Mouse (Mus musculus) embryonic facial prominence, embryonic 12.5 days (tissue): ENCODE measurements around the gene Morc2a. TPM values are rescaled to one million over a fixed set of nuclear protein-coding genes. Genes with fewer than 3 reads are reported as not detected.
A peak's percentile ranks its signal among the peaks of the same experiment; 100 is the strongest.

Experiments
- ATAC-seq: fragments of 200-750 bp; cut with Nextera tagmentation; 2 replicates; pipeline ENCODE4 v1.8.0; 2017; ENCODE audit not compliant: insufficient number of reproducible peaks, insufficient read depth, low FRiP score, low TSS enrichment
- H3K27ac ChIP-seq: fragments of 300-500 bp; sonication (generic); 2 replicates; pipeline ENCODE4 v1.5.1; 2016; ENCODE audit warnings: mild to moderate bottlenecking
- H3K27me3 ChIP-seq: fragments of 300-500 bp; sonication (generic); 2 replicates; pipeline ENCODE4 v1.6.1; 2016; ENCODE audit warnings: mild to moderate bottlenecking, moderate library complexity
- H3K36me3 ChIP-seq: fragments of 300-500 bp; sonication (generic); 2 replicates; pipeline ENCODE4 v1.6.1; 2016; ENCODE audit warnings: mild to moderate bottlenecking
- H3K4me1 ChIP-seq: fragments of 300-500 bp; sonication (generic); 2 replicates; pipeline ENCODE4 v1.6.1; 2016
- H3K4me2 ChIP-seq: fragments of 300-500 bp; sonication (generic); replicated peaks from 2 replicates; pipeline ENCODE4 v1.6.1; 2016; ENCODE audit warnings: mild to moderate bottlenecking, moderate library complexity
- H3K4me3 ChIP-seq: fragments of 300-500 bp; sonication (generic); 2 replicates; pipeline ENCODE4 v1.5.1; 2016; ENCODE audit warnings: mild to moderate bottlenecking
- H3K9ac ChIP-seq: fragments of 300-500 bp; sonication (generic); 2 replicates; pipeline ENCODE4 v1.6.1; 2016; ENCODE audit warnings: mild to moderate bottlenecking, moderate library complexity
- H3K9me3 ChIP-seq: fragments of 300-500 bp; sonication (generic); 2 replicates; pipeline ENCODE4 v1.6.1; 2016; ENCODE audit warnings: mild to moderate bottlenecking, moderate library complexity
- WGBS: fragments of 180-500 bp; shearing (Covaris S2); methylation state at CpG from one replicate; pipeline ENCODE4 v1.1.7; 2016; 5-methylcytosine and 5-hydroxymethylcytosine counted together
- polyA plus RNA-seq: library from polyadenylated mRNA; unstranded; fragments of >200 nt; fragmentation: Nextera tagmentation; extraction: Ambion mirVana; gene quantifications from 2 replicates; pipeline ENCODE4 v1.2.1, GENCODE M21; 2016

Gene Morc2a
- polyA plus RNA-seq, 1 experiment from 2014 or later: 49.1 TPM

DNA sequence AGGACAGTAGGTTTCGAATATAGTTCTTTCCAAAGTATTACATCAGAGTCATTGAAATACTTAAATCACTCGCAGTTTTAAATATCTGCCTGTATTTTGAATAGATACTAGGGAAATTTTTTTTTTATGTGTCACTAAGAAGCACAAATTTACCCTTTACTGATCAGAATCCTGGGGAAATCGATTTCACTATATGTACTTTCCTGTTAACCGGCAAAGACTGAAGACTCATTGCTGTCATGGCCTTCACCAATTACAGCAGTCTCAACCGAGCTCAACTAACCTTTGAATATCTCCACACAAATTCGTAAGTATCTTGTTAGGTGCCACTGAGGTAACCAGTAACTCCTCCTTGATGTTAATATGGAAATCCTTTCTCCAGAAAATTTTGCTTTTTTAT, 1.1 kb downstream of the Morc2a start:
- no peak overlapping the region for H3K9ac ChIP-seq
- no peaks in the 10 kb centered on the region for H3K27me3 ChIP-seq
- peaks cover 12% of the 10 kb centered on the region; the same call in 1 of the 2 replicates for H3K4me1 ChIP-seq
- peaks cover 38% of the 10 kb centered on the region for H3K36me3 ChIP-seq
- H3K4me2 ChIP-seq: peak overlapping the region; percentile 65
- no peak for ATAC-seq
- peaks cover 9% of the 10 kb centered on the region; the same call in 1 of the 2 replicates for H3K9me3 ChIP-seq
- peak overlapping the region; percentile 80 for H3K4me3 ChIP-seq
- no peak overlapping the region for H3K27ac ChIP-seq
- 97% methylated on average over 6 of the region's 6 CpGs for WGBS

DNA sequence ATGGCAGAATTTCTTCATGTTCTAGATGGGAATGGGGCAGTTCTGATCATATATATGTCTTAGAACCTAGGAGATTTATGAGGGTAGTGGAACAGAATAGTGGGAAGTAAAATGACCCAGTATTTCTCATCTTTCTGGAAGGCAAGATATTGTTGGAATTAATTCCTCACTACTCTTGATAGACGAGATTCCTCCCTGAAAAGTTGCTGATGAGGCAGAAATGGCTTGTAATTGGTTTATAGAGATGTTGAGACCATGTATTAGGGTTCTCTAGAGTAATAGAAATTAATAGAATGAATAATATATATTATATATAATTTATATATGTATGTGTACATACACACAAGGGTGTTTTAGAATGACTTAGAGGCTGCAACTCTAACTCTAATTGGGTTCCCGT, 13.0 kb downstream of the Morc2a start:
- H3K27me3 ChIP-seq: no peaks in the 10 kb centered on the region
- no peaks in the 10 kb centered on the region for H3K9me3 ChIP-seq
- H3K4me2 ChIP-seq: no peak overlapping the region
- no peak overlapping the region for H3K27ac ChIP-seq
- ATAC-seq: no peak
- H3K36me3 ChIP-seq: peaks cover 43% of the 10 kb centered on the region
- 94% methylated on average over 2 of the region's 2 CpGs for WGBS
- no peak overlapping the region for H3K9ac ChIP-seq
- no peak overlapping the region for H3K4me3 ChIP-seq
- no peaks in the 10 kb centered on the region for H3K4me1 ChIP-seq

DNA sequence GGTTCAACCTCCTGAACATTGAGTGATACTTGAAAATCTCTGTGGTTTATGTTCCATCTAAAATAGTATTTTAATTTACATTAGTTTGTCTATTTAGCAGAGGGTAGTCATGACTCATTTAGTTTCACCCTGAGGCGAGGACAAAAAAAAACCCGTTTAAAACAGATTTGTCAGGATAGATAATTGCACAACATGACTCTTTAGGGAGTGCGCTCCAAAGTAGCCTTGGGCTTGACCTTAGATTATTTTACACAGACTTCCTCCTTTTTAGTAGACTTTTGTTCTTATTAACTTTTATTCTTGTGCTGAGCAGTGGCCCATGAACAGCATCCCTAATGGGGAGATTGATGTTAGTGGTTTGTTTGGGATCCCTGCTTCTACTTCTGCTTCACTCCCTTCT, 18.5 kb downstream of the Morc2a start:
- Histone ChIP-seq H3K27me3 (no peaks in the 10 kb centered on the region), H3K4me1 (no peaks in the 10 kb centered on the region), H3K4me2 (no peak overlapping the region), H3K4me3 (no peak overlapping the region), H3K9me3 (no peaks in the 10 kb centered on the region), H3K9ac (no peak overlapping the region), H3K36me3 (peaks cover 70% of the 10 kb centered on the region), H3K27ac (no peak overlapping the region)
- ATAC-seq: no peak
- 84% methylated on average over 3 of the region's 3 CpGs for WGBS

DNA sequence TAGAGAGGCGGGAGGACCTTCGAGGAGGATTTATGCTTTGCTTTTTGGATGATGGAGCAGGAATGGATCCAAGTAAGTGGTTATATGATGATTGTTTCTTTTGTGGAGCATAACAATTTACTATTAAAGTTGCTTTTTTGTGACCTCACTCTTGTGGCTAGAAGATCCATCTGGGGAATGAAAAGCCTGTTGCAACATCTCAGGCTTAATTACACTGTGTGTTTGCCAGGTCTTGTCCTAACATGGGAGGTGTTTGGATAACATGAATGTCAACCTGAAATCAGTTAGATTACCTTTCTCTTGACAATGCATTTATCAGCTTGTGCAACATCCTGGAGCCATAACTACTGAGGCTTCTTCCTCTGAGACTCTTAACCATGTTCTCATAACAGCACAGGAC, 19.8 kb downstream of the Morc2a start:
- no peak overlapping the region for H3K4me3 ChIP-seq
- peaks cover 73% of the 10 kb centered on the region for H3K36me3 ChIP-seq
- H3K27me3 ChIP-seq: no peaks in the 10 kb centered on the region
- H3K9me3 ChIP-seq: no peaks in the 10 kb centered on the region
- 94% methylated on average over 2 of the region's 2 CpGs for WGBS
- no peak overlapping the region for H3K27ac ChIP-seq
- H3K4me2 ChIP-seq: no peak overlapping the region
- ATAC-seq: no peak
- H3K9ac ChIP-seq: no peak overlapping the region
- no peaks in the 10 kb centered on the region for H3K4me1 ChIP-seq

DNA sequence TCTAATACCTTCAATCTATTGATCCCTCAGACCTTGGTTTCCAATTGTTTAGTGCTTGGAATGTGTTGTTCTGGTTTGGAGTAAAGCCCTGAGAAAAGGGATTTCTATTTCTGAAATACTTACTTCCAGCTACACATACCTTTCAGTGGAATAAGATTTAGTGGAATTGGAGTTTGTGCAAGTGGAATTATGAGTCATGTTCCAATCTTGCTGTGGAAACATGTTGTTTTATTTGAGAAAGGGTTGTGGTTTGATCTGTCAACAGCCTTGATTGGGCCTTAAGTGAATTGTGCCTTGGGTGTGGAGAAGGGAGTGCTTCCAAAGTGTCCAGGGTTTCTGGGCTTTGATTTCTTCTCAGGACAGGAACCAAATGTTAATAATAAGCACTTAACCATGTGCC, 20.9 kb downstream of the Morc2a start:
- Histone ChIP-seq H3K4me2 (no peak overlapping the region), H3K9ac (no peak overlapping the region), H3K36me3 (peaks cover 74% of the 10 kb centered on the region), H3K27ac (no peak overlapping the region), H3K4me1 (no peaks in the 10 kb centered on the region), H3K27me3 (no peaks in the 10 kb centered on the region), H3K4me3 (no peak overlapping the region), H3K9me3 (no peaks in the 10 kb centered on the region)
- no peak for ATAC-seq

DNA sequence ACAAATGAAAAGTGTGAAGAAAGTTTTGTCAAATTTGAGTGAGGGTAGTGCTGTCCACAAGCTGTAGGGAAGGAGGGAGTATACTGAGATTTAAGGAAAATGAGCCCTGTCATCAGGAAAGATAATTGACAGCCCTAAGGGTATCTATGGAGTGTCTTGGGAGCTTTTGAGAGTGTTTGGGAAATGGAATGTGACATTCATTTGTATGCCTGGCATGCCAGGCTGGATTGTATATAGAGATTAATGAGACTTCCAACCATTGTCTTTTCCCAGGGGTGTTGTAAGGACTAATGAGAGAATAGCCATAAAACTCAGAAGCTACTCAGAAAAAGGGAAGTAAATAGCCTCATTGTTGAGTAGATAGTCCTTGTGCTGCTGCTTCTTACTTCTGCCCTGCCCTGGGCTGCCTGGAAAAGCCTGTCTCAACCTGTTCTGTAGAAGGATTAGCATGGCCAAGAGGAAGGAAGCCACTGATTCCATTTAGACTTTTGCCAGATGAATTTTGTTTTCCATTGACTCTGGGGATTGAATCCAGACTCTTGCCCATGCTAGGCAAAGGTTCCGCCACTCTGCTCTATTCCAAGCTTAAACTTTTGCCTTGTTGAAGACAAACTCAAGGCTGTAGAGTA, 22.1 kb downstream of the Morc2a start:
- no peaks in the 10 kb centered on the region for H3K27me3 ChIP-seq

DNA sequence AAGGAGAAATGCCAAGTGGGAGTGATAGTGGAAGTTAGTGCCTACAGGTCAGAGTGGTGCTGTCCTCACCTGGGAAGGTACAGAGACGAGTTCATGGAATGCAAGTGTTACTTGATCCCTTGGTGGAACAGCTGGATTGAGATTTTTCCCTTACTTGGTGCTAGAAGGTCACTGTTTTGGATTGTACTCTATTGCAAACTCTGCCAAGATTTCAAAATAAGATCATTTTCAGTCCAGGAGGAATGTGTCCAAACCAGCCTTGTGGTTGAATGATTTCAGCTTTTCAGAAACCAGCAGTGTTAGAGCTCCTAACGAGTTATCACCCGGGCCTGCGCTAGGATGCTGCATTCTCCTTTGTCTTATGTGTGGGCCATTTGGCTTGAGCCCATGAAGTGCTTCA, 25.6 kb downstream of the Morc2a start:
- Histone ChIP-seq H3K27ac (no peak overlapping the region), H3K4me1 (no peaks in the 10 kb centered on the region), H3K4me2 (no peak overlapping the region), H3K36me3 (peaks cover 90% of the 10 kb centered on the region), H3K4me3 (no peak overlapping the region), H3K27me3 (no peaks in the 10 kb centered on the region), H3K9me3 (no peaks in the 10 kb centered on the region), H3K9ac (no peak overlapping the region)
- ATAC-seq: no peak
- WGBS: 85% methylated on average over 4 of the region's 4 CpGs

More for the DNA sequence above, 22.1 kb downstream of the Morc2a start:
- Histone ChIP-seq H3K36me3 (peaks cover 77% of the 10 kb centered on the region), H3K9ac (no peak overlapping the region), H3K4me1 (no peaks in the 10 kb centered on the region), H3K4me2 (no peak overlapping the region), H3K9me3 (no peaks in the 10 kb centered on the region), H3K27ac (no peak overlapping the region), H3K4me3 (no peak overlapping the region)
- no peak for ATAC-seq
- 94% methylated on average over 1 of the region's 1 CpGs for WGBS

DNA sequence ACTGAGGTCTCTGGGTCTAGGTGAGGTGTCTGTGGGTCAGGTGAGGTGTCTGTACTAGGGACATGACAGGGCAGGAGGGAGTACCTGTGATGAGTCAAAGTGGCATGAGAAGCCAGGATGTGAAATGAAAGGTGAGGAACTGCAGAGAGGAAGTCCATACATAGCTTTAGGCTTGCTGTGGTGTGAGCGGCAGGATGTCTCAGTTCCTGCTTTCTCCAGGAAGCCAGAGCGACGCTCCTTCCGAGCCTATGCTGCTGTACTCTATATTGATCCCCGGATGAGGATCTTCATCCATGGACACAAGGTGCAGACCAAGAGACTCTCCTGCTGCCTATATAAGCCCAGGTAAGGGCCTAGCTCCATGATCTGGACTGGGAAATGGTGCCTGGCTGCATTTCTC, 27.4 kb downstream of the Morc2a start:
- Histone ChIP-seq H3K27me3 (no peaks in the 10 kb centered on the region), H3K4me1 (no peaks in the 10 kb centered on the region), H3K4me2 (no peak overlapping the region), H3K9ac (no peak overlapping the region), H3K4me3 (no peak overlapping the region), H3K9me3 (no peaks in the 10 kb centered on the region), H3K36me3 (peaks cover 92% of the 10 kb centered on the region), H3K27ac (no peak overlapping the region)
- ATAC-seq: no peak
- WGBS: 95% methylated on average over 5 of the region's 5 CpGs

DNA sequence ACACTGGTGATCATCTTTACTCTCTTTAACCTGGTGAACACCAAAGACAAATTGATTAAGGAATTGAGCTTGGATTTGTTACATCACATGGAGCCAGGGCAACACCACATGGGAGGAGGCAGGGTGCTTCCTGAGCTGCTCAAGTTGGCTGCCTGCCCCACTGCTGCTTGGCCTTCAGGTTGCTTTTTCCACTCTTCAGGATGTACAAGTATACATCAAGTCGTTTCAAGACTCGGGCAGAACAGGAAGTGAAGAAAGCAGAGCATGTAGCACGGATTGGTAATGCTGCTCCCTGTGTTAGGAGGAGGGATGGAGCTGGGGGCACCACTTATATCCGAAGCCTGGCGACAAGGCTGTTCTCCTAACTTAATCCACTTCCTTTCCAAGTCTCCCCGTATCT, 28.2 kb downstream of the Morc2a start:
- Histone ChIP-seq H3K27ac (no peak overlapping the region), H3K27me3 (no peaks in the 10 kb centered on the region), H3K4me3 (no peak overlapping the region), H3K9me3 (no peaks in the 10 kb centered on the region), H3K4me1 (no peaks in the 10 kb centered on the region), H3K4me2 (no peak overlapping the region), H3K9ac (no peak overlapping the region), H3K36me3 (peaks cover 91% of the 10 kb centered on the region)
- ATAC-seq: no peak
- 73% methylated on average over 6 of the region's 6 CpGs for WGBS

DNA sequence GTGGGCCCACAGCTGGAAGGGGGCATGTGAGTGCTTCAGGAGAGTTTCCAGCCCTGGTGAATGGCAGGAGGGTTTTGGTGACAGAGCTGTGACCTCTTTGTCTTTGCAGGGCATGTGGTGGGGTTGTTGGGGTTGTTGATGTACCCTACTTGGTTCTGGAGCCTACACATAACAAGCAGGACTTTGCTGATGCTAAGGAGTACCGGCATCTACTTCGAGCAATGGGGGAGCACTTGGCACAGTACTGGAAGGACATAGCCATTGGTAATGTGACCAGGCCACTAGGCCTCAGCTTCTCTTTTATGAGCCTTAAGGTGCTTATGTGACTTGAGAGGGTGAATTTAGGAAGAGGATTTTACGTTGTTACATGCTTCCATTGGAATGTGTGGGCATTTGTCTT, 30.8 kb downstream of the Morc2a start:
- no peaks in the 10 kb centered on the region for H3K4me1 ChIP-seq
- H3K27ac ChIP-seq: no peak overlapping the region
- no peak overlapping the region for H3K9ac ChIP-seq
- H3K4me2 ChIP-seq: no peak overlapping the region
- no peaks in the 10 kb centered on the region for H3K27me3 ChIP-seq
- H3K4me3 ChIP-seq: no peak overlapping the region
- peaks cover 80% of the 10 kb centered on the region for H3K36me3 ChIP-seq
- no peaks in the 10 kb centered on the region for H3K9me3 ChIP-seq
- WGBS: 98% methylated on average over 3 of the region's 3 CpGs
- no peak for ATAC-seq

DNA sequence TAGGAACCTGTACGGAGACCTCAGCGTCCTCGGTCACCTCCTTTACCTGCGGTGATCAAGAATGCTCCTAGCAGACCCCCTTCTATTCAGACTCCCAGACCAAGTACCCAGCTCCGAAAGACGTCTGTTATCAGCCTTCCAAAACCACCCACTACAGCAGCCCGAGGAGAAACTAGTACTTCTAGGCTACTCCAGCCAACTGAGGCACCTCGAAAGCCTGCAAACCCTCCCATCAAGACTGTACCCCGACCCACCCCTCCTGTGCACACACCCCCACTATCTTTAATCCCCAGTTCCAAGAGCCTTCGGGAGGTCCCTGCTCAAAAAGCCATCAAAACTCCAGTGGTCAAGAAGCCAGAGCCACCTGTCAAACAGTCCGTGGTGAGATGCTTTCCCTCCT, 34.7 kb downstream of the Morc2a start:
- 95% methylated on average over 11 of the region's 11 CpGs for WGBS
- no peak overlapping the region for H3K4me2 ChIP-seq
- H3K9ac ChIP-seq: no peak overlapping the region
- no peak for ATAC-seq
- H3K27ac ChIP-seq: no peak overlapping the region
- no peaks in the 10 kb centered on the region for H3K9me3 ChIP-seq
- H3K4me3 ChIP-seq: no peak overlapping the region
- H3K27me3 ChIP-seq: no peaks in the 10 kb centered on the region
- no peaks in the 10 kb centered on the region for H3K4me1 ChIP-seq
- peaks cover 81% of the 10 kb centered on the region for H3K36me3 ChIP-seq

DNA sequence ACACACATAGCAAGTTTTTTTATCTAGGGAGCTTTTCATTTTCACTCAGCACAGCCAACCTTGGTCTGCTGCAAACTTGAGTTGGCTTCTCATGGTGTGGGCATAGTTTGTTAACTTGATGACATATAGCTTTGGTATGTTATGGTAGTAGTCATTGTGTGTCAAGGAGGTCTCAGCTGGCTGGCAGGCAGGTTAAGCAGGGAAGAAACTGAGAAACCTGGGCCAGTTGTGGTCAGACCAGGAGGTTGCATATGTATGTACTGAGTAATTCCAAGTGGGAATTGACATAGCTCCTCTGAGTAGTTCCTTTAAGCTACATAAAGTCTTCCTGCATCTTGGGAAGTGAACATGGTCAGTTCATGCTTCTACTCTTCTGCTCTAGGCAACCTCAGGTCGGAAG, 35.2 kb downstream of the Morc2a start:
- H3K4me1 ChIP-seq: no peaks in the 10 kb centered on the region
- no peaks in the 10 kb centered on the region for H3K27me3 ChIP-seq
- peaks cover 82% of the 10 kb centered on the region for H3K36me3 ChIP-seq
- H3K27ac ChIP-seq: no peak overlapping the region
- WGBS: 96% methylated on average over 1 of the region's 1 CpGs
- H3K4me3 ChIP-seq: no peak overlapping the region
- ATAC-seq: no peak
- H3K4me2 ChIP-seq: no peak overlapping the region
- H3K9ac ChIP-seq: no peak overlapping the region
- H3K9me3 ChIP-seq: no peaks in the 10 kb centered on the region
